ENCODE assay signal across 9 mouse cellular contexts in the genomic region with DNA sequence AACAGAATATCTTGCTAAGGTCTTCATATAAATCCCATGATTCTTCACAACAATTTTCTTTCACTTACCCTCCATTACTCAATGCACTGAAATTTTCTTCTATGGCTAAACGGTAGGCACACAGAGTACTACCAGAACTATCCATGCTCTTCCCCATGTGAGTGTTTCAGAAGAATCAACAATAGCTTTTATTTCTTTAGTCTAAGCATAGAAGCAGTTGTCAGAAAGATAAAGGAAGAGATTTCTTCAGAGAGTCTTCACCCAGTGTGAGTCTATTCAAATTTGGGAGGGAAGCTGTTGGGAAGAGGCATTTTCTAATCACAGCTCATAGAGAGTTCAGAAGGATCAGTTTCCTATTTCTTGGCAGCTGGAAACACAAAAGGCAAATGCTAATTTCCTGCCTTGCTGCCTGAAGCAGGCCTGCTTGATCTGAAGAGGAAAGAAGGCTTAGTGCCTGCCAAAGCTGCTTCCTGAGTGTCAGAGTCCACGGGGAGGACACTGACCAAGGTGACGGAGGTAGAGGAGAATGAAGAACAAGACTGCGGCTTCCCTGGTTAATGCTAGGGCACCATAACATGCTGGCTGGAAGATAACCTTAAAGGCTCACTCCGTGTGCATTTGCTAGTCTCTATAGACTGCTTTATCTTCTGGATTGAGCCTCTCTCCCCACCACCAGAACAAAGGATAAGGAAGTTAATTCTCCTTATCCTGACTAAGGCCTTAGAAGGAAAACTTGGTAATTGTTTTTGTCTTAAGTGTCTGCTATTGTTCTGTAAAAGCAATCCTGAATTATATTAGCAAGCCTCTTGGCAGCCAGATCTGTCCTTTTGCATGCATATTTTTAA.
DNase-seq lines count a peak whose midpoint lies in the region; ATAC-seq and TF ChIP-seq lines count a peak whose summit lies in the region.
"Had no signal": no experiment of that assay in that cellular context is flagged by ENCODE, and none has a peak within 500 bp of the region (broad histone marks: within the 10 kb centered on the region; RNA-seq: fewer than 3 reads in every experiment).

No protein-coding gene starts in this region.

- 0 out of 2 replicates have a peak, but pooled peaks have one; percentile 52 for ATAC-seq in kidney, postnatal 0 days (replicated peaks; ENCODE audit: low FRiP score, low read depth)
- ATAC-seq in liver, embryonic 11.5 days (replicated peaks; ENCODE audit: low FRiP score), result no peak
- ATAC-seq in erythroblast, adult 5-6 weeks (replicated peaks; ENCODE audit: low FRiP score, poor library complexity, severe bottlenecking), result no peak

- H3K4me1 ChIP-seq in kidney, postnatal 0 days (replicated peaks; ENCODE audit: insufficient read depth, low read length), result peaks cover 6% of the 10 kb centered on the region; the same call in 1 of the 2 replicates
- no peaks in the 10 kb centered on the region for H3K4me1 ChIP-seq in liver, embryonic 11.5 days (replicated peaks; ENCODE audit: control insufficient read depth, insufficient read depth, low read length)

- TF ChIP-seq CTCF in kidney, postnatal 0 days (IDR thresholded peaks at IDR 0.05; ENCODE audit: low read depth), result no peak

- no peaks in the 10 kb centered on the region for H3K9me3 ChIP-seq in kidney, postnatal 0 days (replicated peaks; ENCODE audit: low read length)
- H3K9me3 ChIP-seq in liver, embryonic 11.5 days (ENCODE audit: control insufficient read depth, low read length), result no peaks in the 10 kb centered on the region

- H3K27me3 ChIP-seq in kidney, postnatal 0 days (ENCODE audit: insufficient read depth, low read length), result no peaks in the 10 kb centered on the region
- no peaks in the 10 kb centered on the region for H3K27me3 ChIP-seq in liver, embryonic 11.5 days (replicated peaks; ENCODE audit: control insufficient read depth, insufficient read depth, low read length)

- H3K4me3 ChIP-seq in kidney, postnatal 0 days (replicated peaks; ENCODE audit: low read depth, low read length), result no peak overlapping the region
- H3K4me3 ChIP-seq in liver, embryonic 11.5 days (ENCODE audit: low read depth, low read length), result no peak overlapping the region

- H3K36me3 ChIP-seq in kidney, postnatal 0 days (ENCODE audit: insufficient read depth, low read length), result no peaks in the 10 kb centered on the region
- H3K36me3 ChIP-seq in liver, embryonic 11.5 days (ENCODE audit: control insufficient read depth, insufficient read depth, low read length), result no peaks in the 10 kb centered on the region

- peak; percentile 87 for DNase-seq in R1 (ENCODE audit: low read depth, low spot score)
- DNase-seq in cerebellum, adult 9-10 months, result peak; percentile 29
- peak; percentile 1 to 27 for DNase-seq in heart, adult 9 months (ENCODE audit: low spot score in 2 of 2)
- peak; percentile 75 for DNase-seq in kidney, postnatal 0 days (ENCODE audit: low spot score)
- DNase-seq in retina, postnatal 1 day, result peak; percentile 6
- DNase-seq in liver, embryonic 11.5 days (ENCODE audit: low spot score), result no peak
- no peak for DNase-seq in gastrocnemius, adult 18-20 months (ENCODE audit: low spot score)

- no peak overlapping the region for H3K9ac ChIP-seq in kidney, postnatal 0 days (ENCODE audit: low read depth, low read length)
- H3K9ac ChIP-seq in liver, embryonic 11.5 days (ENCODE audit: low read depth, low read length), result no peak overlapping the region

- H3K4me2 ChIP-seq in kidney, postnatal 0 days (ENCODE audit: low read length), result no peak overlapping the region
- no peak overlapping the region for H3K4me2 ChIP-seq in liver, embryonic 11.5 days

- WGBS in kidney, postnatal 0 days, result 26% methylated on average over 5 of the region's 5 CpGs
- 28% methylated on average over 5 of the region's 5 CpGs for WGBS in liver, embryonic 11.5 days

- H3K27ac ChIP-seq in kidney, postnatal 0 days, result no peak overlapping the region
- no peak overlapping the region for H3K27ac ChIP-seq in liver, embryonic 11.5 days (ENCODE audit: low read depth, low read length)
- H3K27ac ChIP-seq: macrophage had no signal

Comparison
In these comparisons a context has a peak if more than half of its experiments do, and no peak if none do; other contexts are left out.
1. DNase-seq: peak in R1 (single experiment), cerebellum, adult 9-10 months (single experiment), heart, adult 9 months (2 of 2), kidney, postnatal 0 days (single experiment) and retina, postnatal 1 day (single experiment); none in liver, embryonic 11.5 days (single experiment) and gastrocnemius, adult 18-20 months (single experiment).